Mouse (Mus musculus) frontal cortex, postnatal 10 days (tissue): Measurements from ENCODE around the gene Daam1.

ENCODE experiments used
- DNase-seq, 2 experiments: peaks; one replicate each; pipeline ENCODE4 v3.0.0; 2022; ENCODE audit warnings: low spot score in 2 of 2, mixed read lengths in 1 of 2

Daam1 gene

GRCm38 (mm10) chr12:71863846-71864543 is 33.1 kb downstream of the Daam1 start:
- no peak for DNase-seq

GRCm38 (mm10) chr12:71864544-71864897 is 33.6 kb downstream of the Daam1 start:
- DNase-seq, result no peak

- no peak for DNase-seq
Measured at GRCm38 (mm10) chr12:71865937-71866336, 35.1 kb downstream of the Daam1 start.

- DNase-seq, result no peak
Measured at GRCm38 (mm10) chr12:71867345-71868240, 36.7 kb downstream of the Daam1 start.

GRCm38 (mm10) chr12:71870644-71871043 is 39.8 kb downstream of the Daam1 start:
- DNase-seq, result no peak

GRCm38 (mm10) chr12:71872330-71872729 is 41.5 kb downstream of the Daam1 start:
- no peak for DNase-seq

GRCm38 (mm10) chr12:71874561-71874960 is 43.7 kb downstream of the Daam1 start:
- no peak for DNase-seq

GRCm38 (mm10) chr12:71874984-71875383 is 44.1 kb downstream of the Daam1 start:
- no peak for DNase-seq

GRCm38 (mm10) chr12:71875761-71876489 is 45.0 kb downstream of the Daam1 start:
- no peak for DNase-seq

GRCm38 (mm10) chr12:71880987-71881386 is 50.1 kb downstream of the Daam1 start:
- no peak for DNase-seq

- no peak for DNase-seq
Measured at GRCm38 (mm10) chr12:71881477-71881876, 50.6 kb downstream of the Daam1 start.

- DNase-seq, result no peak
Measured at GRCm38 (mm10) chr12:71883066-71883711, 52.3 kb downstream of the Daam1 start.

- DNase-seq, result no peak
Measured at GRCm38 (mm10) chr12:71885170-71885574, 54.3 kb downstream of the Daam1 start.

- DNase-seq, result no peak
Measured at GRCm38 (mm10) chr12:71885717-71886116, 54.8 kb downstream of the Daam1 start.

- DNase-seq, result no peak
Measured at GRCm38 (mm10) chr12:71886406-71886805, 55.5 kb downstream of the Daam1 start.

- DNase-seq, result no peak
Measured at GRCm38 (mm10) chr12:71886941-71887340, 56.1 kb downstream of the Daam1 start.

- no peak for DNase-seq
Measured at GRCm38 (mm10) chr12:71888370-71888769, 57.5 kb downstream of the Daam1 start.

- no peak for DNase-seq
Measured at GRCm38 (mm10) chr12:71889266-71889665, 58.4 kb downstream of the Daam1 start.

- DNase-seq, result no peak
Measured at GRCm38 (mm10) chr12:71890282-71890681, 59.4 kb downstream of the Daam1 start.

GRCm38 (mm10) chr12:71891729-71892355 is 61.0 kb downstream of the Daam1 start:
- DNase-seq, result no peak

GRCm38 (mm10) chr12:71892996-71893605 is 62.2 kb downstream of the Daam1 start:
- DNase-seq, result no peak
